Mouse (Mus musculus) intestine, embryonic 14.5 days (tissue): Measurements from ENCODE around the gene Tmem236. TPM values are rescaled to one million over a fixed set of nuclear protein-coding genes. Genes with fewer than 3 reads are reported as not detected.

Experiments used
- ATAC-seq: fragments of 200-750 bp; cut with Nextera tagmentation; replicated peaks from 2 replicates; pipeline ENCODE4 v1.8.0; 2017; ENCODE audit warnings: low read depth, moderate number of reproducible peaks, moderate TSS enrichment, moderate library complexity; ENCODE audit not compliant: low FRiP score, low TSS enrichment
- DNase-seq: peaks from one replicate; pipeline ENCODE4 v3.0.0-alpha.2; 2018; ENCODE audit warnings: low spot score
- H3K27ac ChIP-seq: fragments of 300-500 bp; sonication (generic); 2 replicates; pipeline ENCODE4 v1.5.1; 2014; ENCODE audit warnings: low read depth, mild to moderate bottlenecking, control low read depth
- H3K27me3 ChIP-seq: fragments of 300-500 bp; sonication (generic); replicated peaks from 2 replicates; pipeline ENCODE4 v1.6.1; 2014; ENCODE audit warnings: low read length, control low read depth; ENCODE audit not compliant: control insufficient read depth, insufficient read depth
- H3K36me3 ChIP-seq: fragments of 300-500 bp; sonication (generic); 2 replicates; pipeline ENCODE4 v1.6.1; 2014; ENCODE audit warnings: low read length, control low read depth; ENCODE audit not compliant: control insufficient read depth, insufficient read depth
- H3K4me1 ChIP-seq: fragments of 300-500 bp; sonication (generic); replicated peaks from 2 replicates; pipeline ENCODE4 v1.6.1; 2014; ENCODE audit warnings: low read length, control low read depth, mixed read lengths; ENCODE audit not compliant: control insufficient read depth, insufficient read depth
- H3K4me2 ChIP-seq: fragments of 300-500 bp; sonication (generic); 2 replicates; pipeline ENCODE4 v1.6.1; 2014; ENCODE audit warnings: low read length
- H3K4me3 ChIP-seq: fragments of 300-500 bp; sonication (generic); 2 replicates; pipeline ENCODE4 v1.5.1; 2014; ENCODE audit warnings: low read depth, low read length, control low read depth, mixed read lengths
- H3K9ac ChIP-seq: fragments of 300-500 bp; sonication (generic); 2 replicates; pipeline ENCODE4 v1.6.1; 2014; ENCODE audit warnings: mild to moderate bottlenecking, low read length
- H3K9me3 ChIP-seq: fragments of 300-500 bp; sonication (generic); 2 replicates; pipeline ENCODE4 v1.6.1; 2016; ENCODE audit warnings: low read length, control low read depth; ENCODE audit not compliant: control insufficient read depth
- WGBS: fragments of 180-500 bp; shearing (Covaris S2); extraction: QIAGEN DNeasy Blood & Tissue Kit; methylation state at CpG from one replicate; pipeline ENCODE4 v1.1.7; 2014; 5-methylcytosine and 5-hydroxymethylcytosine counted together
- polyA plus RNA-seq: library from polyadenylated mRNA; unstranded; fragments of >200 nt; fragmentation: Nextera tagmentation; extraction: Ambion mirVana; gene quantifications from 2 replicates; pipeline ENCODE4 v1.2.1, GENCODE M21; 2014

Gene Tmem236
- polyA plus RNA-seq, 1 experiment from 2014 or later, result 4.5 TPM

DNA sequence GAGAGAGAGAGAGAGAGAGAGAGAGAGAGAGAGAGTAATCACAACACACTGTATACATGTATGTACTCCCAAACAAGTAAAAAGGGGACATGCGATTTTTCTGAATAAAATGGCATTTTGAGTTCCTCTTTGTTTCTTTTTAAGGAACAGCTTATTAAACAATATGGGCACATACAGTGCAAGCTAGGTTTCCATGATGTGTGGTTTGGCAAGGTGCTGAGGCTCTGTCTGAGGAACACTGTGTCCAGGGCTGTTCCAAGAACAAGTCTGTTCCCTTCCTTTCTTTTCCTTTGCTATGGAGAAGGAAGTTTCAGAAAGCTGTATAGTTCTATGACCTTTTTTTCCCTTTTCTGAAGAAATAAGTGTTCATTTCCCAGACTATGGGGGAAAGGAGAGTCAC lies 30.0 kb downstream of the Tmem236 start:
- Histone ChIP-seq H3K27ac (no peak overlapping the region), H3K36me3 (no peaks in the 10 kb centered on the region), H3K4me3 (no peak overlapping the region), H3K4me1 (no peaks in the 10 kb centered on the region), H3K27me3 (no peaks in the 10 kb centered on the region), H3K9ac (no peak overlapping the region), H3K4me2 (no peak overlapping the region), H3K9me3 (no peaks in the 10 kb centered on the region)
- ATAC-seq (no peak), DNase-seq (no peak)
- WGBS, result 87% methylated on average over 1 of the region's 1 CpGs

DNA sequence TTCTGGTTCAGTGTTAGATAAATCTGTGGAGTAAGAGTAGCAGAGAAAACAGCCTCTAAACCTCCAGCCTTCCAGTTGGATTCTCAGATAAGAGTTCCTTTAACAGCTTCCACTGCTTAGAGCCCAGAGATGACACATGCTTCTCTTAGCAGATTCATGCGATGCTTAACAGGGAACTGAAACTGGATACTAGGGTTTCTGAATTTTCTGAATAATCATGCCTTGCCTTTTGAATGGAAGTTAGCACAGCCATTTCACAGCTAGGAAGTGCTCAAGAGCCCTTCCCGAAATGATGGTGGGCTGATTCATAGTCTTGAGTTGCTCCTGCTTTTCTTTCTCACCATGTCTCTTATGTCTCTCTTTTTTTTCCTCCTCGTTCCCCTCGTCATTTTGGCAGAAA lies 32.5 kb downstream of the Tmem236 start:
- ATAC-seq (no peak), DNase-seq (no peak)
- WGBS, result 79% methylated on average over 4 of the region's 4 CpGs
- no peaks in the 10 kb centered on the region for H3K27me3 ChIP-seq
- no peak overlapping the region for H3K4me3 ChIP-seq
- no peak overlapping the region for H3K27ac ChIP-seq
- H3K36me3 ChIP-seq, result no peaks in the 10 kb centered on the region
- no peaks in the 10 kb centered on the region for H3K4me1 ChIP-seq
- no peaks in the 10 kb centered on the region for H3K9me3 ChIP-seq
- no peak overlapping the region for H3K4me2 ChIP-seq
- no peak overlapping the region for H3K9ac ChIP-seq

DNA sequence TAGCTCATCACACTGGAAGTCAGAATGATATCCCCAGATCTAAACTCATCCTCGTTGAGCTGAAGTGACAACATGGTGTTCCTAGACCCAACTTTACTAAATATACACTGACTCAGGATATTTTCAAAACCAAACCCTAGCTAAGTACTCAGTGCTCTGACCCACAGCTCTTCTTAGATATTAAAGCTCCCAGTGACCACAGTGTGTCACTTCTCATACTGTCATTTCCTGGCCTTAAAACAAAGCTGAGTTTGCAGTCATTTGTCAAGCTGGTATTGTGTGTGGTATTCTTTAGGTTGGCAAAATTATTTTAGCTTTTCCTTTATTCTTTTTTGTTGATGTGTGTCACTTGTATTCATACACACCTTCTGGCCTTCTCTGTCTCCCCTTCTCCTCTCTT lies 36.4 kb downstream of the Tmem236 start:
- Histone ChIP-seq H3K4me1 (no peaks in the 10 kb centered on the region), H3K4me2 (no peak overlapping the region), H3K4me3 (no peak overlapping the region), H3K9me3 (no peaks in the 10 kb centered on the region), H3K27ac (no peak overlapping the region), H3K27me3 (no peaks in the 10 kb centered on the region), H3K36me3 (no peaks in the 10 kb centered on the region), H3K9ac (no peak overlapping the region)
- 90% methylated on average over 1 of the region's 1 CpGs for WGBS
- ATAC-seq, result no peak
- DNase-seq, result no peak

DNA sequence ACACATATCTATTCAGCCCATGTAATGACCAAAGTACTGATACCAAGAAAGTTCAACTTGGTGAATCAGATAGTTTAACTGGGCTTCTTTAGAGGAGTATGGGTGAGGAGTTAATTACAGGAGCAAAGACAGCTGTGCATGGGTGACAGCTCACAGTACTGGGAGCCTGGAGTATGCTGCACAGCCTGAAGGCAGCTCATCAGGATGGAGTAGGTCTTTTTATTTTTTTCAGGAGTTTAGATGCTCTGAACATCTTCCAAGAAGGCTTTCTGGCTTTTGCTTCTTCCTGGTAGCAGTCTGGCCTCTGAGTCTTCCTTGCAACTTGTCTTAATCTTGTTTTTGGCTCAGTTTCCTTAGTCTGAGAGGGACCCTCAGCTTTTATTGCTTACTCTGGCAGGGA lies 37.3 kb downstream of the Tmem236 start:
- DNase-seq, result no peak
- ATAC-seq, result no peak

DNA sequence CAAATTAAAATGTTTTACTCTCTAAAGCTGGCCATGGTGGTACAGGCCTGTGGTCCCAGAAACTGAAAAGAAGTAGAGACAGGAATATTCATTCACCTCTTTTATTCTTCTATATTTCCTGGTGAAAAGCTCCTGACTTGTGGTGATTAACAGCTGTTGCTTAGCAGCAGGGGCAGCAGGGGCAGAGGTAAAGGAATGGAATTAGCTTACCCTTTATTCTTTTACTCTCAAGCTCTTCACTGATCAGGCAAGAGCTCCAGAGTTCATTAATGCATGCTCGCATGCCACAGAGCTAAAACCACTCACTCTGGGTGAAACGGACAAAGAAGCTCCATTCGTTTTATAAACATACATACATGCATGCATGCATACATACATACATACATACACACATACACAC lies 40.4 kb downstream of the Tmem236 start:
- ATAC-seq, result no peak
- H3K36me3 ChIP-seq, result no peaks in the 10 kb centered on the region
- no peak overlapping the region for H3K4me3 ChIP-seq
- no peaks in the 10 kb centered on the region for H3K4me1 ChIP-seq
- no peak overlapping the region for H3K4me2 ChIP-seq
- H3K27ac ChIP-seq, result no peak overlapping the region
- 62% methylated on average over 3 of the region's 3 CpGs for WGBS
- H3K9ac ChIP-seq, result no peak overlapping the region
- H3K9me3 ChIP-seq, result no peaks in the 10 kb centered on the region
- H3K27me3 ChIP-seq, result no peaks in the 10 kb centered on the region
- no peak for DNase-seq

More for the DNA sequence above, 37.3 kb downstream of the Tmem236 start:
- H3K36me3 ChIP-seq, result no peaks in the 10 kb centered on the region
- no peak overlapping the region for H3K4me3 ChIP-seq
- H3K27ac ChIP-seq, result no peak overlapping the region
- H3K4me2 ChIP-seq, result no peak overlapping the region
- H3K9me3 ChIP-seq, result no peaks in the 10 kb centered on the region
- no peak overlapping the region for H3K9ac ChIP-seq
- no peaks in the 10 kb centered on the region for H3K27me3 ChIP-seq
- no peaks in the 10 kb centered on the region for H3K4me1 ChIP-seq

DNA sequence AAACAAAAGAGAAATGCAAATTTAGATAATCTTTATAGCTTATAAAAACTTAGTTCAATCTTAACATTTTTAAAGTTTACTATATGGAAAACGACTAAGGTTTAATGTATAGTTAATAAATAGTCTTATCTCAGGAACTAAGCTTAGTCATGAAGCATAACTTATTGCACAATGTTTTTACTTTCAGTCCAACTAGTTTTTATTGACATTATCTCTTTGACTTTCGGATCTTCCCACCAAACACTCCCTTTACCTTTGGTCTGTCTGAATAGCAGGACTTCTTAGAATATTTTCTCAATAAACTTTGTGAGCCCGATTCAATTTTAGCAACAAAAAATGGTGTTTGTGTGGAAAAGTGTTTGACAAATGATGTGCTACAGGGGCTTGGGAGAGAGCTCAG lies 42.3 kb downstream of the Tmem236 start:
- H3K36me3 ChIP-seq, result no peaks in the 10 kb centered on the region
- H3K4me3 ChIP-seq, result no peak overlapping the region

DNA sequence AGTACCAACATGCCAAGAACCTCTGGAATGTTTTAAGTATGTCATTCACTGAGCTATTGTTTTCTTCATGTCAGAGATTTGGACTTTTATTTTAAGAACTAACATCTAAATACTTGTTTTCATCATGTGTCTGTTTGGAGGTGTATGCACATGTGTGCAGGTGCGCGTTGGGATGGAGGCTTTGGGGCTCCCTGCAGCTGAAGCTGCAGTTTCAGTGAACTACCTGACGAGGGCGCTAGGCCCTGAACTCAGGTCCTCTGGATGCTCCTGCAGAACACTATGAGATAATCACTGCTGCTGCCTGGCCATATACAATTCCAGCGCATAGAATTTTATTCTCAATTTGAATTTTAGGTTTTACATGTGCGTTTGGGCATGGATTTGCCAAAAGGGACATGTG lies 43.8 kb downstream of the Tmem236 start:
- Histone ChIP-seq H3K4me1 (no peaks in the 10 kb centered on the region), H3K27me3 (no peaks in the 10 kb centered on the region), H3K27ac (no peak overlapping the region), H3K4me3 (no peak overlapping the region), H3K36me3 (no peaks in the 10 kb centered on the region), H3K9ac (no peak overlapping the region), H3K4me2 (no peak overlapping the region), H3K9me3 (no peaks in the 10 kb centered on the region)
- DNase-seq, result no peak
- WGBS, result 77% methylated on average over 6 of the region's 6 CpGs
- ATAC-seq, result no peak

More for the DNA sequence above, 42.3 kb downstream of the Tmem236 start:
- Histone ChIP-seq H3K4me2 (no peak overlapping the region), H3K4me1 (no peaks in the 10 kb centered on the region), H3K27ac (no peak overlapping the region), H3K9me3 (no peaks in the 10 kb centered on the region), H3K9ac (no peak overlapping the region), H3K27me3 (no peaks in the 10 kb centered on the region)
- no peak for ATAC-seq
- no peak for DNase-seq
- 70% methylated on average over 3 of the region's 3 CpGs for WGBS

DNA sequence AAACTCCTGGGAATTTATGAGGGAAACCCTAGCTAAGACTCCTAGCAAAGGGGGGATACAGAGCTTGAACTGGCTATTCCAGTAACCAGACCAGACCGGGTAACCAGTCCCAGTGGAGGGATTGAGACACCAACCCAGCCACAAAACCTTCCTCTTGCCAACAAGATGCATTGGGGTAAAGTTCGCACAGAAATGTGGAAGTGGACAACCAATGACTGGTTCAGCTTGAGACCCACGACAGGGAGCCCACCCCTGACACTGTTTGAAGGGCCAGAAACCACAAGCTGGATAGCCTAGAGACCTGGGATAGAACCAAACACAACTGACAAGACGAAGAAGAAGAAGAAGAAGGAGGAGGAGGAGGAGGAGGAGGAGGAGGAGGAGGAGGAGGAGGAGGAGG lies 50.1 kb downstream of the Tmem236 start:
- Histone ChIP-seq H3K27ac (no peak overlapping the region), H3K4me1 (no peaks in the 10 kb centered on the region), H3K36me3 (no peaks in the 10 kb centered on the region), H3K27me3 (no peaks in the 10 kb centered on the region), H3K4me2 (no peak overlapping the region), H3K9me3 (no peaks in the 10 kb centered on the region), H3K4me3 (no peak overlapping the region), H3K9ac (no peak overlapping the region)
- WGBS, result 79% methylated on average over 3 of the region's 4 CpGs
- DNase-seq (no peak), ATAC-seq (no peak)

DNA sequence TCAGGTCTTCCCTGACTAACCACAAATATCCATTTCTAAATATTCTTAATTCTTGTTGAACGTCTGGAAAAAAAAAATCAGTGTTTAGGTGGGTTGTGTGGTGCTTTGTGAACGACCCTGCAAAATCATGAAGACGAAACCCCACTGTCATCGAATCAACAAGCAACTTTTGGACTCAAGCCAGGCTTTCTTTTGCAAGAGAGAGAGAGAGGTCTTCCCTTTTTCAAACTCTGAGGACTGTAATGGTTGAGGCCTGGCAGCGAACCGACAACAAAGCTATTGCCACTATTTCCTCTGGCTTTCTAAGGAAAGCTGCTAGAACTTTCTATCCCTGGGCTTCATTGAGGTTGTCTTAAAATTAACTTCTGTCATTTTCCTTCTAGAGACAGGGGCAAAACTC lies 54.2 kb downstream of the Tmem236 start:
- H3K36me3 ChIP-seq, result no peaks in the 10 kb centered on the region
- 60% methylated on average over 6 of the region's 6 CpGs for WGBS
- H3K27ac ChIP-seq, result no peak overlapping the region
- no peak overlapping the region for H3K9ac ChIP-seq
- H3K4me1 ChIP-seq, result no peaks in the 10 kb centered on the region
- no peak for DNase-seq
- no peak overlapping the region for H3K4me3 ChIP-seq
- no peak overlapping the region for H3K4me2 ChIP-seq
- no peak for ATAC-seq
- no peaks in the 10 kb centered on the region for H3K9me3 ChIP-seq
- H3K27me3 ChIP-seq, result no peaks in the 10 kb centered on the region
